12 mouse cellular contexts compared by ENCODE assay signal in the genomic region with DNA sequence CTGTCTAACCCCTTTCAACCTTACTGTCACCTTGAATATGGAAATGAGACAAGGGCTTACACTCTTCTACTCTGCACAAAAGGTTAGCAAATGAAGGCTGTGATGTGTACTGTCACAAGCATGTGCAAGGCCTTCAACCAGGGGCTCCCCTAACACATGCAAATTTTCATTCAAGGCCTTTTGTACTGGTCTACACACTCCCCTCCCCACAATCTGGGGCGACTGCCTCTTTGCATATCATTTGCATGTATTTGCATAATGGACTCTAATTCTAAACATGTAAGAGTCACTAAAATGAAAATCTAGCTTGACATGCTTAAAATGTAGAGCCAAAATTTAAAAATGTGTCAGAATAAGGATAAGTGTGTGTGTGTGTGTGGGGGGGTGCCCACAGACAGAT. TPM values are rescaled to one million over a fixed set of nuclear protein-coding genes. Genes with fewer than 3 reads are reported as not detected.
DNase-seq lines count a peak whose midpoint lies in the region; ATAC-seq lines count a peak whose summit lies in the region.
"Had no signal": no experiment of that assay in that cellular context is flagged by ENCODE, and none has a peak within 500 bp of the region (broad histone marks: within the 10 kb centered on the region; RNA-seq: fewer than 3 reads in every experiment).

No protein-coding gene starts in this region.

- peak; percentile 41 for DNase-seq in right cerebral cortex, postnatal 4 days
- no peak for DNase-seq in right cerebral cortex, adult 18-20 months
- DNase-seq in forebrain, embryonic 14.5 days (ENCODE audit: low spot score), result peak; percentile 96
- DNase-seq in midbrain, embryonic 11.5 days (ENCODE audit: low spot score, missing footprints), result no peak
- no peak for DNase-seq in layer of hippocampus, adult 18-20 months (ENCODE audit: low spot score in 2 of 2)
- DNase-seq in layer of hippocampus, postnatal 36 days, result no peak
- DNase-seq: adrenal gland, postnatal 10 days; kidney, postnatal 25 days had no signal

- 4% methylated on average over 1 of the region's 1 CpGs for WGBS in forebrain, embryonic 14.5 days
- WGBS in midbrain, embryonic 11.5 days, result 43% methylated on average over 1 of the region's 1 CpGs
- WGBS in intestine, embryonic 16.5 days, result 80% methylated on average over 1 of the region's 1 CpGs

- H3K36me3 ChIP-seq in forebrain, embryonic 14.5 days (ENCODE audit: control insufficient read depth, insufficient read depth, low read length), result no peaks in the 10 kb centered on the region
- H3K36me3 ChIP-seq in midbrain, embryonic 11.5 days (ENCODE audit: control insufficient read depth, insufficient read depth, low read length), result no peaks in the 10 kb centered on the region
- no peaks in the 10 kb centered on the region for H3K36me3 ChIP-seq in intestine, embryonic 16.5 days (ENCODE audit: control insufficient read depth, insufficient read depth, low read length)
- H3K36me3 ChIP-seq: limb, embryonic 15.5 days; lung, embryonic 15.5 days had no signal

- no peak overlapping the region for H3K9ac ChIP-seq in forebrain, embryonic 14.5 days (ENCODE audit: low read length)
- H3K9ac ChIP-seq in midbrain, embryonic 11.5 days (ENCODE audit: low read length), result no peak overlapping the region
- H3K9ac ChIP-seq in intestine, embryonic 16.5 days (ENCODE audit: low read depth, low read length), result no peak overlapping the region
- H3K9ac ChIP-seq: limb, embryonic 15.5 days; lung, embryonic 15.5 days had no signal

- H3K27me3 ChIP-seq in forebrain, embryonic 14.5 days (replicated peaks; ENCODE audit: control insufficient read depth, insufficient read depth, low read length), result no peaks in the 10 kb centered on the region
- peaks cover 2% of the 10 kb centered on the region; the same call in 1 of the 2 replicates for H3K27me3 ChIP-seq in midbrain, embryonic 11.5 days (ENCODE audit: control insufficient read depth, insufficient read depth, low read length)
- no peaks in the 10 kb centered on the region for H3K27me3 ChIP-seq in intestine, embryonic 16.5 days (replicated peaks; ENCODE audit: control insufficient read depth, insufficient read depth, low read length)
- H3K27me3 ChIP-seq: limb, embryonic 15.5 days; lung, embryonic 15.5 days had no signal

- peaks cover 48% of the 10 kb centered on the region for H3K4me1 ChIP-seq in forebrain, embryonic 14.5 days (ENCODE audit: control insufficient read depth, insufficient read depth, low read length)
- H3K4me1 ChIP-seq in midbrain, embryonic 11.5 days (ENCODE audit: control insufficient read depth, insufficient read depth, low read length), result peaks cover 25% of the 10 kb centered on the region
- peaks cover 13% of the 10 kb centered on the region for H3K4me1 ChIP-seq in intestine, embryonic 16.5 days (ENCODE audit: control insufficient read depth, insufficient read depth, low read length)
- H3K4me1 ChIP-seq: lung, embryonic 15.5 days; megakaryocyte, embryonic 14.5 days had no signal

- H3K27ac ChIP-seq in forebrain, embryonic 14.5 days (ENCODE audit: low read depth, low read length), result peak overlapping the region; percentile 88
- no peak overlapping the region for H3K27ac ChIP-seq in midbrain, embryonic 11.5 days (ENCODE audit: low read depth, low read length)
- no peak overlapping the region for H3K27ac ChIP-seq in intestine, embryonic 16.5 days (ENCODE audit: low read length)
- H3K27ac ChIP-seq: limb, embryonic 15.5 days; lung, embryonic 15.5 days had no signal

- peak overlapping the region; percentile 28; the same call in 1 of the 2 replicates for H3K4me2 ChIP-seq in forebrain, embryonic 14.5 days (ENCODE audit: low read length)
- no peak overlapping the region for H3K4me2 ChIP-seq in midbrain, embryonic 11.5 days
- H3K4me2 ChIP-seq in intestine, embryonic 16.5 days (ENCODE audit: low read depth, low read length), result no peak overlapping the region
- H3K4me2 ChIP-seq: limb, embryonic 15.5 days; lung, embryonic 15.5 days had no signal

- no peaks in the 10 kb centered on the region for H3K9me3 ChIP-seq in forebrain, embryonic 14.5 days (replicated peaks; ENCODE audit: control insufficient read depth, low read length)
- no peaks in the 10 kb centered on the region for H3K9me3 ChIP-seq in midbrain, embryonic 11.5 days (ENCODE audit: control insufficient read depth, low read length)
- H3K9me3 ChIP-seq in intestine, embryonic 16.5 days (ENCODE audit: control insufficient read depth, low read length), result no peaks in the 10 kb centered on the region
- H3K9me3 ChIP-seq: limb, embryonic 15.5 days; lung, embryonic 15.5 days had no signal

- no peak overlapping the region for H3K4me3 ChIP-seq in forebrain, embryonic 14.5 days (ENCODE audit: low read depth, low read length)
- no peak overlapping the region for H3K4me3 ChIP-seq in midbrain, embryonic 11.5 days (ENCODE audit: low read depth, low read length)
- no peak overlapping the region for H3K4me3 ChIP-seq in intestine, embryonic 16.5 days (ENCODE audit: low read length)
- H3K4me3 ChIP-seq: limb, embryonic 15.5 days; lung, embryonic 15.5 days; megakaryocyte, embryonic 14.5 days had no signal

- ATAC-seq in forebrain, embryonic 14.5 days, result peak; percentile 95
- peak; percentile 87 for ATAC-seq in midbrain, embryonic 11.5 days (ENCODE audit: low FRiP score)
- no peak for ATAC-seq in intestine, embryonic 16.5 days

RNA-seq across cellular contexts. Expression of a gene that starts 24.4 kb away (rescaled TPM):
- polyA plus RNA-seq in forebrain, embryonic 14.5 days (2014; fragmentation: Nextera tagmentation; extraction: Ambion mirVana), result 1.5 and 1.7 TPM in 2 replicates
- 1.7 and 2.6 TPM in 2 replicates for polyA plus RNA-seq in midbrain, embryonic 11.5 days (2014; fragmentation: Nextera tagmentation; extraction: Ambion mirVana)
- total RNA-seq in layer of hippocampus, adult 18-20 months (2021), result 1 to 10 TPM; 3.8 to 5.9 TPM
- polyA plus RNA-seq in intestine, embryonic 16.5 days (2015; fragmentation: Nextera tagmentation; extraction: Ambion mirVana), result not detected in 2 replicates
- total RNA-seq in layer of hippocampus, postnatal 36 days (2021), result 1 to 10 TPM; 5.0 to 6.0 TPM

Comparison
In these comparisons a context has a peak if more than half of its experiments do, and no peak if none do; other contexts are left out.
1. DNase-seq: peak in right cerebral cortex, postnatal 4 days (single experiment) and forebrain, embryonic 14.5 days (single experiment); none in right cerebral cortex, adult 18-20 months (single experiment), midbrain, embryonic 11.5 days (single experiment), layer of hippocampus, adult 18-20 months (0 of 2) and layer of hippocampus, postnatal 36 days (0 of 2).